Comparison of ENCODE assay signal across 14 mouse cellular contexts in the genomic region with DNA sequence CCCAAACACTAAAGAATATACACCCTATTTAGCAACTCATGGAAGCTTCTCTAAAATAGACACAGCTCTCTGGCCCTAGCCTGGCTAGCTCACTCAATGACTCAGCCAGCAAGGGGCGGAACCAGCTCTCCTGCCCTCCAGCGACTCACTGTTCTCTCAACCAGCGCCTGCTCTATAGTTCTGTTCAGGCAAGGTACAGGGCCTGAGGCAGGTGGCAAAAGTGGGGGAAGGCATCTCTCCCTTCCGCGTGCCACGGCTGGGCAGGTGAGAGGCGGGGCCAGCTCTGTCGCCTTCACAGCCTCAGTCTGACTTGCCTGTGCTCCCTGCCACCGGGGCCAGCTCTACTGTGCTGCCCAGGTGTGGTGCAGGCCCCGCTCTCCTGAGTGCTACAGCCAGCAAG. TPM values are rescaled to one million over a fixed set of nuclear protein-coding genes. Genes with fewer than 3 reads are reported as not detected.
DNase-seq lines count a peak whose midpoint lies in the region; ATAC-seq and TF ChIP-seq lines count a peak whose summit lies in the region.
"Had no signal": no experiment of that assay in that cellular context is flagged by ENCODE, and none has a peak within 500 bp of the region (broad histone marks: within the 10 kb centered on the region; RNA-seq: fewer than 3 reads in every experiment).

No protein-coding gene starts in this region.

- H3K27me3 ChIP-seq in hindbrain, postnatal 0 days (ENCODE audit: insufficient read depth, low read length), result no peaks in the 10 kb centered on the region
- H3K27me3 ChIP-seq in hindbrain, embryonic 14.5 days (ENCODE audit: control insufficient read depth, insufficient read depth, low read length), result no peaks in the 10 kb centered on the region
- no peaks in the 10 kb centered on the region for H3K27me3 ChIP-seq in intestine, embryonic 14.5 days (replicated peaks; ENCODE audit: control insufficient read depth, insufficient read depth, low read length)
- no peaks in the 10 kb centered on the region for H3K27me3 ChIP-seq in liver, embryonic 15.5 days
- no peaks in the 10 kb centered on the region for H3K27me3 ChIP-seq in forebrain, embryonic 14.5 days (replicated peaks; ENCODE audit: control insufficient read depth, insufficient read depth, low read length)
- H3K27me3 ChIP-seq: CH12.LX; heart, embryonic 12.5 days; neural tube, embryonic 12.5 days had no signal

- H3K9me3 ChIP-seq in hindbrain, postnatal 0 days (ENCODE audit: low read length), result no peaks in the 10 kb centered on the region
- no peaks in the 10 kb centered on the region for H3K9me3 ChIP-seq in hindbrain, embryonic 14.5 days (ENCODE audit: control insufficient read depth, low read length)
- no peaks in the 10 kb centered on the region for H3K9me3 ChIP-seq in intestine, embryonic 14.5 days (ENCODE audit: control insufficient read depth, low read length)
- no peaks in the 10 kb centered on the region for H3K9me3 ChIP-seq in liver, embryonic 15.5 days (replicated peaks)
- no peaks in the 10 kb centered on the region for H3K9me3 ChIP-seq in forebrain, embryonic 14.5 days (replicated peaks; ENCODE audit: control insufficient read depth, low read length)
- H3K9me3 ChIP-seq: forebrain, embryonic 12.5 days; neural tube, embryonic 12.5 days had no signal

- 77% methylated on average over 10 of the region's 10 CpGs for WGBS in hindbrain, postnatal 0 days
- 79% methylated on average over 10 of the region's 10 CpGs for WGBS in hindbrain, embryonic 14.5 days
- 69% methylated on average over 10 of the region's 10 CpGs for WGBS in intestine, embryonic 14.5 days
- WGBS in liver, embryonic 15.5 days (ENCODE audit: insufficient replicate concordance), result 60% methylated on average over 10 of the region's 10 CpGs
- WGBS in forebrain, embryonic 14.5 days, result 80% methylated on average over 10 of the region's 10 CpGs

- H3K4me2 ChIP-seq in hindbrain, postnatal 0 days (ENCODE audit: low read depth, low read length), result no peak overlapping the region
- no peak overlapping the region for H3K4me2 ChIP-seq in hindbrain, embryonic 14.5 days (replicated peaks)
- no peak overlapping the region for H3K4me2 ChIP-seq in intestine, embryonic 14.5 days (ENCODE audit: low read length)
- no peak overlapping the region for H3K4me2 ChIP-seq in liver, embryonic 15.5 days
- no peak overlapping the region for H3K4me2 ChIP-seq in forebrain, embryonic 14.5 days (ENCODE audit: low read length)
- H3K4me2 ChIP-seq: forebrain, embryonic 12.5 days; heart, embryonic 12.5 days; neural tube, embryonic 12.5 days had no signal

- no peak overlapping the region for H3K4me3 ChIP-seq in hindbrain, postnatal 0 days (ENCODE audit: low read length)
- H3K4me3 ChIP-seq in hindbrain, embryonic 14.5 days (replicated peaks; ENCODE audit: low read length), result no peak overlapping the region
- H3K4me3 ChIP-seq in intestine, embryonic 14.5 days (ENCODE audit: low read depth, low read length), result no peak overlapping the region
- no peak overlapping the region for H3K4me3 ChIP-seq in liver, embryonic 15.5 days (replicated peaks)
- no peak overlapping the region for H3K4me3 ChIP-seq in forebrain, embryonic 14.5 days (ENCODE audit: low read depth, low read length)
- H3K4me3 ChIP-seq: forebrain, embryonic 12.5 days; heart, embryonic 12.5 days; neural tube, embryonic 12.5 days had no signal

- no peak for TF ChIP-seq CTCF in hindbrain, postnatal 0 days (IDR thresholded peaks at IDR 0.05; ENCODE audit: low read depth)

- no peaks in the 10 kb centered on the region for H3K36me3 ChIP-seq in hindbrain, postnatal 0 days (ENCODE audit: insufficient read depth, low read length)
- H3K36me3 ChIP-seq in hindbrain, embryonic 14.5 days (replicated peaks; ENCODE audit: control insufficient read depth, insufficient read depth), result no peaks in the 10 kb centered on the region
- H3K36me3 ChIP-seq in intestine, embryonic 14.5 days (ENCODE audit: control insufficient read depth, insufficient read depth, low read length), result no peaks in the 10 kb centered on the region
- H3K36me3 ChIP-seq in liver, embryonic 15.5 days (replicated peaks), result no peaks in the 10 kb centered on the region
- H3K36me3 ChIP-seq in forebrain, embryonic 14.5 days (ENCODE audit: control insufficient read depth, insufficient read depth, low read length), result no peaks in the 10 kb centered on the region
- H3K36me3 ChIP-seq: forebrain, embryonic 12.5 days; heart, embryonic 12.5 days; neural tube, embryonic 12.5 days had no signal

- no peaks in the 10 kb centered on the region for H3K4me1 ChIP-seq in hindbrain, postnatal 0 days (ENCODE audit: insufficient read depth, low read length)
- no peaks in the 10 kb centered on the region for H3K4me1 ChIP-seq in hindbrain, embryonic 14.5 days (replicated peaks; ENCODE audit: control insufficient read depth, insufficient read depth, low read length)
- no peaks in the 10 kb centered on the region for H3K4me1 ChIP-seq in intestine, embryonic 14.5 days (replicated peaks; ENCODE audit: control insufficient read depth, insufficient read depth, low read length)
- no peaks in the 10 kb centered on the region for H3K4me1 ChIP-seq in liver, embryonic 15.5 days (replicated peaks)
- no peaks in the 10 kb centered on the region for H3K4me1 ChIP-seq in forebrain, embryonic 14.5 days (ENCODE audit: control insufficient read depth, insufficient read depth, low read length)
- H3K4me1 ChIP-seq: heart, embryonic 12.5 days had no signal

- DNase-seq in hindbrain, postnatal 0 days (ENCODE audit: low spot score), result no peak
- no peak for DNase-seq in hindbrain, embryonic 14.5 days (ENCODE audit: low spot score)
- DNase-seq in ES-CJ7 (ENCODE audit: low read depth, low spot score), result peak; percentile 60
- DNase-seq in intestine, embryonic 14.5 days (ENCODE audit: low spot score), result no peak
- DNase-seq in heart, postnatal 25 days (ENCODE audit: low spot score), result no peak
- DNase-seq in forebrain, embryonic 14.5 days (ENCODE audit: low spot score), result no peak
- DNase-seq: cerebellum, adult 18-20 months; spleen, adult 18-20 months had no signal

- no peak overlapping the region for H3K9ac ChIP-seq in hindbrain, postnatal 0 days (replicated peaks; ENCODE audit: low read length)
- no peak overlapping the region for H3K9ac ChIP-seq in hindbrain, embryonic 14.5 days
- no peak overlapping the region for H3K9ac ChIP-seq in intestine, embryonic 14.5 days (ENCODE audit: low read length)
- H3K9ac ChIP-seq in liver, embryonic 15.5 days, result no peak overlapping the region
- H3K9ac ChIP-seq in forebrain, embryonic 14.5 days (ENCODE audit: low read length), result no peak overlapping the region
- H3K9ac ChIP-seq: forebrain, embryonic 12.5 days; heart, embryonic 12.5 days; neural tube, embryonic 12.5 days had no signal

- H3K27ac ChIP-seq in hindbrain, postnatal 0 days, result no peak overlapping the region
- no peak overlapping the region for H3K27ac ChIP-seq in hindbrain, embryonic 14.5 days
- H3K27ac ChIP-seq in intestine, embryonic 14.5 days (ENCODE audit: low read depth), result no peak overlapping the region
- no peak overlapping the region for H3K27ac ChIP-seq in liver, embryonic 15.5 days (replicated peaks)
- no peak overlapping the region for H3K27ac ChIP-seq in forebrain, embryonic 14.5 days (ENCODE audit: low read depth, low read length)
- H3K27ac ChIP-seq: forebrain, embryonic 12.5 days; neural tube, embryonic 12.5 days had no signal

- intact Hi-C loops in heart, postnatal 25 days (cut with DNase I), result no loop called here

- ATAC-seq in hindbrain, postnatal 0 days, result 0 out of 2 replicates have a peak, but pooled peaks have one; percentile 18
- ATAC-seq in hindbrain, embryonic 14.5 days (ENCODE audit: low FRiP score), result no peak
- ATAC-seq in intestine, embryonic 14.5 days (replicated peaks; ENCODE audit: low FRiP score, low TSS enrichment, low read depth), result peak; percentile 30; the same call in 1 of the 2 replicates
- ATAC-seq in liver, embryonic 15.5 days (ENCODE audit: insufficient read depth), result 0 out of 2 replicates have a peak, but pooled peaks have one; percentile 25
- no peak for ATAC-seq in forebrain, embryonic 14.5 days
- ATAC-seq in inflammation-experienced regulatory T-cells, adult 6 months, result no peak

RNA-seq across cellular contexts. Expression of a gene that starts 0.5 kb away (rescaled TPM):
- total RNA-seq in hindbrain, postnatal 0 days (2014; rRNA removed), result 84.8 and 96.6 TPM in 2 replicates
- polyA plus RNA-seq in hindbrain, postnatal 0 days (2015; fragmentation: Nextera tagmentation; extraction: Ambion mirVana), result 79.8 and 92.3 TPM in 2 replicates
- polyA plus RNA-seq in hindbrain, embryonic 14.5 days (2014; fragmentation: Nextera tagmentation; extraction: Ambion mirVana), result 87.7 and 97.9 TPM in 2 replicates
- polyA plus RNA-seq in intestine, embryonic 14.5 days (2014; fragmentation: Nextera tagmentation; extraction: Ambion mirVana), result 74.0 and 80.8 TPM in 2 replicates
- polyA plus RNA-seq in liver, embryonic 15.5 days (2015; fragmentation: Nextera tagmentation; extraction: Ambion mirVana), result 169 and 208 TPM in 2 replicates
- total RNA-seq in heart, postnatal 25 days (2021), result 1 to 10 TPM; 3.0 to 3.4 TPM
- 128 and 147 TPM in 2 replicates for polyA plus RNA-seq in forebrain, embryonic 14.5 days (2014; fragmentation: Nextera tagmentation; extraction: Ambion mirVana)
- polyA plus RNA-seq in inflammation-experienced regulatory T-cells, adult 6 months (2017; shearing (Covaris generic)), result 10 to 100 TPM; 41.8 to 72.6 (median 54.3) TPM

RNA-seq across cellular contexts. Expression of a gene that starts 38.1 kb away (rescaled TPM):
- total RNA-seq in hindbrain, postnatal 0 days (2014; rRNA removed), result 15.5 and 28.0 TPM in 2 replicates
- polyA plus RNA-seq in hindbrain, postnatal 0 days (2015; fragmentation: Nextera tagmentation; extraction: Ambion mirVana), result 20.9 and 22.8 TPM in 2 replicates
- 27.9 and 29.4 TPM in 2 replicates for polyA plus RNA-seq in hindbrain, embryonic 14.5 days (2014; fragmentation: Nextera tagmentation; extraction: Ambion mirVana)
- polyA plus RNA-seq in intestine, embryonic 14.5 days (2014; fragmentation: Nextera tagmentation; extraction: Ambion mirVana), result 23.4 and 24.2 TPM in 2 replicates
- 7.3 and 7.8 TPM in 2 replicates for polyA plus RNA-seq in liver, embryonic 15.5 days (2015; fragmentation: Nextera tagmentation; extraction: Ambion mirVana)
- total RNA-seq in heart, postnatal 25 days (2021), result 1 to 10 TPM; 4.3 to 4.6 TPM
- 36.6 and 39.4 TPM in 2 replicates for polyA plus RNA-seq in forebrain, embryonic 14.5 days (2014; fragmentation: Nextera tagmentation; extraction: Ambion mirVana)
- polyA plus RNA-seq in inflammation-experienced regulatory T-cells, adult 6 months (2017; shearing (Covaris generic)), result 1 to 10 TPM; 2.6 to 3.7 (median 3.0) TPM

Comparison
In these comparisons a context has a peak if more than half of its experiments do, and no peak if none do; other contexts are left out.
1. ATAC-seq: peak in hindbrain, postnatal 0 days (single experiment), intestine, embryonic 14.5 days (single experiment) and liver, embryonic 15.5 days (single experiment); none in hindbrain, embryonic 14.5 days (single experiment), forebrain, embryonic 14.5 days (single experiment) and inflammation-experienced regulatory T-cells, adult 6 months (single experiment).